Mouse (Mus musculus) stomach, postnatal 0 days (tissue): Measurements from ENCODE around the gene Foxc2. TPM values are rescaled to one million over a fixed set of nuclear protein-coding genes. Genes with fewer than 3 reads are reported as not detected.

Experiments used
- ATAC-seq: fragments of 200-750 bp; cut with Nextera tagmentation; 2 replicates; pipeline ENCODE4 v1.8.0; 2017; ENCODE audit not compliant: low FRiP score, low TSS enrichment
- DNase-seq: peaks from one replicate; pipeline ENCODE4 v3.0.0-alpha.2; 2016; ENCODE audit warnings: low spot score
- H3K27ac ChIP-seq: fragments of 300-500 bp; sonication (generic); replicated peaks from 2 replicates; pipeline ENCODE4 v1.5.1; 2014; ENCODE audit warnings: mild to moderate bottlenecking, control low read depth
- H3K27me3 ChIP-seq: fragments of 300-500 bp; sonication (generic); 2 replicates; pipeline ENCODE4 v1.6.1; 2014; ENCODE audit warnings: low read length; ENCODE audit not compliant: control insufficient read depth, insufficient read depth
- H3K36me3 ChIP-seq: fragments of 300-500 bp; sonication (generic); 2 replicates; pipeline ENCODE4 v1.6.1; 2014; ENCODE audit warnings: low read length, mixed read lengths; ENCODE audit not compliant: control insufficient read depth, insufficient read depth
- H3K4me1 ChIP-seq: fragments of 300-500 bp; sonication (generic); replicated peaks from 2 replicates; pipeline ENCODE4 v1.6.1; 2014; ENCODE audit warnings: antibody characterized with exemption; ENCODE audit not compliant: control insufficient read depth, insufficient read depth
- H3K4me2 ChIP-seq: fragments of 300-500 bp; sonication (generic); replicated peaks from 2 replicates; pipeline ENCODE4 v1.6.1; 2014; ENCODE audit warnings: low read depth, mild to moderate bottlenecking, control low read depth, moderate library complexity
- H3K4me3 ChIP-seq: fragments of 300-500 bp; sonication (generic); 2 replicates; pipeline ENCODE4 v1.5.1; 2014; ENCODE audit warnings: low read depth, low read length, control low read depth
- H3K9ac ChIP-seq: fragments of 300-500 bp; sonication (generic); 2 replicates; pipeline ENCODE4 v1.6.1; 2014; ENCODE audit warnings: mild to moderate bottlenecking, low read length, control low read depth, mixed read lengths
- H3K9me3 ChIP-seq: fragments of 300-500 bp; sonication (generic); 2 replicates; pipeline ENCODE4 v1.6.1; 2016; ENCODE audit warnings: low read length; ENCODE audit not compliant: control insufficient read depth
- CTCF ChIP-seq: IDR thresholded peaks from 2 replicates; pipeline ENCODE4 v1.5.1; 2016; ENCODE audit warnings: antibody characterized with exemption, low read depth, mild to moderate bottlenecking, moderate library complexity
- EP300 ChIP-seq: optimal IDR thresholded peaks from 2 replicates; pipeline ENCODE3; 2016; ENCODE audit warnings: antibody characterized with exemption
- WGBS: fragments of 180-500 bp; shearing (Covaris S2); extraction: QIAGEN DNeasy Blood & Tissue Kit; methylation state at CpG from one replicate; pipeline ENCODE4 v1.1.7; 2014; 5-methylcytosine and 5-hydroxymethylcytosine counted together
- microRNA-seq: library from miRNA; unstranded; fragments of <30 nt; microRNA quantifications from one replicate; pipeline ENCODE4, GENCODE M21; 2016
- polyA plus RNA-seq: library from polyadenylated mRNA; unstranded; fragments of >200 nt; fragmentation: Nextera tagmentation; extraction: Ambion mirVana; gene quantifications from 2 replicates; pipeline ENCODE4 v1.2.1, GENCODE M21; 2015

The Foxc2 gene
- polyA plus RNA-seq, 1 experiment from 2014 or later, result 0.40 TPM

DNA sequence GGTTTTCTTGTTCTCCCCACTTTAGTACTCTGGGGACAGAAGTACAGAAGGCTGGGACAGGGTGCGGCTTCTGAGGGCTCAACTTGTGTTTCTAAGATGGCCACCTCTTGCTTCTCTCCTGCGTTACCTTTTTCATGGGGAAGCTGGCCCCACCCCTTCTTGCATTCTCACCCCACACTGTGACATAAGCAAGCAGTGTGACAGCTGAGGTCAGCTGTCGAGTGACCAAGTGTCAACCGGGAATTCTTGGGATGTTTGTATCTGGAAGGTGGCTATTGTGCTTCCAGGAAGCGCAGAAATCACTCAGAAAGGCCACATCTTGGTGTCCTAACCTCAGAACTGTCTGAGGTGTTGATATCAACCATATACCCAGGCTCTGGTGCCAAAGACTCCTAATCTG lies 52.1 kb downstream of the Foxc2 start:
- ATAC-seq, result no peak
- H3K4me2 ChIP-seq, result no peak overlapping the region
- TF ChIP-seq CTCF, result no peak
- no peak for TF ChIP-seq EP300

More for the DNA sequence above, 52.1 kb downstream of the Foxc2 start:
- H3K4me3 ChIP-seq, result no peak overlapping the region
- H3K36me3 ChIP-seq, result no peaks in the 10 kb centered on the region
- no peak for DNase-seq
- no peak overlapping the region for H3K9ac ChIP-seq
- no peaks in the 10 kb centered on the region for H3K4me1 ChIP-seq
- H3K9me3 ChIP-seq, result no peaks in the 10 kb centered on the region
- H3K27me3 ChIP-seq, result no peaks in the 10 kb centered on the region
- no peak overlapping the region for H3K27ac ChIP-seq
- 58% methylated on average over 5 of the region's 5 CpGs for WGBS

Small RNA genes lying within 50 kb of the gene (microRNA-seq; reads per million reads assigned to microRNA genes)
- gene Gm27530, result not detected

Other genes with a start within 250 kb of the Foxc2 start
- 59.3 and 64.0 TPM in 2 replicates for gene Foxf1, start 31.8 kb upstream of the Foxc2 start, polyA plus RNA-seq
- gene Mthfsd, start 7.8 kb upstream of the Foxc2 start, polyA plus RNA-seq, result 33.0 and 38.1 TPM in 2 replicates
- 2.8 and 2.9 TPM in 2 replicates for gene Foxl1, start 11.8 kb downstream of the Foxc2 start, polyA plus RNA-seq